Mouse (Mus musculus): ENCODE measurements at regions not wholly inside any gene's neighbourhood (a gene's known extent, or its start where the extent isn't known, plus 50 kb on each side); places are given as distances from the start of the nearest gene placed in this dataset.

DNA sequence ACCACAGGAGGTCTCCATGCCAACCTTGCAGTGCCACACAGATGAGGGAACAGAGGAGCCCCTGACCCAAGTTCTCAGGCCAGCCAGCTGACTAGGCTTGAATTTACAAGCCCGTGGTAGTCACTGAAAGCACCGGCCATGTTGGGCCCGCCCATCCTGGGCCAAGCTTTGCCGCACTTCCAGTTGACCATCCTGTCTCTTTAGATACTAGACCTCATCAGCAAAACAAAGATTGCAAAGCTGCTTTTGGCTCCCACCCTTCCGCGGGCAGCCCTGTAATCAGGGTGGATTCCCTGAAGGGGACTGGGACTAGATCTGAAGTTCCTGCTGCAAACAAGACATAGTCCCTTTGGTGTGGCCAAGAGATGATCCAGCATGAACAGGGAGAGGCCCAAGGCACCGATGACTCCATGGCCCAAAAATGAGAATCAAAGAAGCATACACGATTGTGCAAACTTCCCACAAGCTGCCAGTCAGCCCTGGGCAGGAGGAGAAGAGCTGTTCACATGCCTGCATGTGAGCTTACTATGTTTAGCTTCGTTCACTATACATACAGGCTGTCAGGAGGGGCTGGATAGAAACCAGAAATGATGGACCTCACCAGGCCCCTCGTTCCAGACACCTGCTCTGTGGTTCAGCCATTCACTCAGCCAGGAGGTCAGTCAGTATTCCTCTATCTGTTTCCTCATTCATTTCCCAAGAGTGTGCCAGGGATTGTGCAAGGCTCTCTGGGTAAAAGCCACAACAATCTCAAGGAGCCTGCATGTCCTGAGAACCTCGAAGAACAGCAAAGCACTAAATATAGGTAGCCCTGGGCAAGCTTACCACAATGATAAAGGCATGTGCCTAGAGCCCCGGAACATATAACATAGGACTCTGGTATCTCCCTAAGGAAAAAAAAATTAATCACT, 122.0 kb downstream of the Inhbb start:
- Histone ChIP-seq H3K4me3 (replicated peaks; ENCODE audit: low read length) (no peak overlapping the region), H3K9me3 (ENCODE audit: control insufficient read depth, low read length) (no peaks in the 10 kb centered on the region), H3K9ac (no peak overlapping the region), H3K27ac (no peak overlapping the region), H3K27me3 (ENCODE audit: control insufficient read depth, insufficient read depth, low read length) (no peaks in the 10 kb centered on the region), H3K36me3 (replicated peaks; ENCODE audit: control insufficient read depth, insufficient read depth) (no peaks in the 10 kb centered on the region), H3K4me1 (replicated peaks; ENCODE audit: control insufficient read depth, insufficient read depth, low read length) (no peaks in the 10 kb centered on the region), H3K4me2 (replicated peaks) (no peak overlapping the region)
- 84% methylated on average over 12 of the region's 12 CpGs for WGBS
- ATAC-seq (ENCODE audit: low FRiP score), result no peak
- no peak for DNase-seq (ENCODE audit: low spot score)

DNA sequence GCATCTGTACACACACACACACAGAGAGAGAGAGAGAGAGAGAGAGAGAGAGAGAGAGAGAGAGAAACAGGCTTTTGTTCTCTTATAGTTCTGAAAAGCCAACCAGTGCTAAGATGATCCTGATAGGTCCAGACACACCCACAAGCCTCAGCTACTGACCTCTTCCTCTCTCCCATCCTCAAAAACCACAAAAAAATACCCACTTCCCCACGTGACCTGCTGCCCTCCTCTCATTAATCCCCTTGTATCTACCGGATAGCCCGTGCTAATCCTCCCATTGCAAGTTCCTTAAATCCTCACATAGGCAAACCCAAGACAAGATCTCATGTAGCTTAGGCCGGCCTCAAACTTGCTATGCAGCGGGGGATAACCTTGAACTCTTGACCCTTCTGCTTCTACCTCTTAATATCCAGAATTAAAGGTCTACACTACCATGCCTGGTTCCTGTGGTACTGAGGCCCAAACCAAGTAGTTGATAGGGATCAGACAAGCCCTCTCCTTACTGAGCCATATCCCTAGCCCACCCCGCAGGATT, 123.3 kb downstream of the Inhbb start:
- WGBS, result 80% methylated on average over 6 of the region's 6 CpGs
- H3K4me1 ChIP-seq (replicated peaks; ENCODE audit: control insufficient read depth, insufficient read depth, low read length), result no peaks in the 10 kb centered on the region
- no peak overlapping the region for H3K27ac ChIP-seq
- H3K4me3 ChIP-seq (replicated peaks; ENCODE audit: low read length), result no peak overlapping the region
- no peak overlapping the region for H3K9ac ChIP-seq
- ATAC-seq (ENCODE audit: low FRiP score) (no peak), DNase-seq (ENCODE audit: low spot score) (no peak)
- no peaks in the 10 kb centered on the region for H3K36me3 ChIP-seq (replicated peaks; ENCODE audit: control insufficient read depth, insufficient read depth)
- no peaks in the 10 kb centered on the region for H3K9me3 ChIP-seq (ENCODE audit: control insufficient read depth, low read length)
- H3K27me3 ChIP-seq (ENCODE audit: control insufficient read depth, insufficient read depth, low read length), result no peaks in the 10 kb centered on the region
- H3K4me2 ChIP-seq (replicated peaks), result no peak overlapping the region

DNA sequence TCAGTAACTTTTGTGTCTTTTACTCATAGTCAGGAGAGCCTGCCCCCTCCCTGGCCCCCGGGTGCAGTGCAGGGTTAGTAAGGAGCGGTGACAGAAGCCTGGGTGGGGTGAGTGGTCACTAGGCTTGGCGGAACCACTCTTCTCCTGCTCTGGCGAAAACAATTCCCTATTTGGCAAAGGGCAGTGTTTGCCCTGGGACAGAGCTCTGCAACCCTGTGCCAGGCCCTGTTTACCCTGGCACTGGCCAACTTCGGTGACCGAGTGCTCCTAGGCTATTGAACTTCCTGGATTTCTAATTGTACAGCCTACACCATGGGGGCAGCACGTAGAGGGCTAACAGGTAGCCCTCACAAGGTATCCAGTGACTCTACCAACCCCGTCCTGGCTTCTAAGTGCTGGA, 126.9 kb downstream of the Inhbb start:
- Histone ChIP-seq H3K27me3 (ENCODE audit: control insufficient read depth, insufficient read depth, low read length) (no peaks in the 10 kb centered on the region), H3K4me1 (replicated peaks; ENCODE audit: control insufficient read depth, insufficient read depth, low read length) (no peaks in the 10 kb centered on the region), H3K9me3 (ENCODE audit: control insufficient read depth, low read length) (no peaks in the 10 kb centered on the region), H3K4me3 (replicated peaks; ENCODE audit: low read length) (no peak overlapping the region), H3K36me3 (replicated peaks; ENCODE audit: control insufficient read depth, insufficient read depth) (no peaks in the 10 kb centered on the region), H3K9ac (no peak overlapping the region), H3K4me2 (replicated peaks) (no peak overlapping the region), H3K27ac (no peak overlapping the region)
- WGBS, result 90% methylated on average over 8 of the region's 8 CpGs
- ATAC-seq (ENCODE audit: low FRiP score) (no peak), DNase-seq (ENCODE audit: low spot score) (no peak)

DNA sequence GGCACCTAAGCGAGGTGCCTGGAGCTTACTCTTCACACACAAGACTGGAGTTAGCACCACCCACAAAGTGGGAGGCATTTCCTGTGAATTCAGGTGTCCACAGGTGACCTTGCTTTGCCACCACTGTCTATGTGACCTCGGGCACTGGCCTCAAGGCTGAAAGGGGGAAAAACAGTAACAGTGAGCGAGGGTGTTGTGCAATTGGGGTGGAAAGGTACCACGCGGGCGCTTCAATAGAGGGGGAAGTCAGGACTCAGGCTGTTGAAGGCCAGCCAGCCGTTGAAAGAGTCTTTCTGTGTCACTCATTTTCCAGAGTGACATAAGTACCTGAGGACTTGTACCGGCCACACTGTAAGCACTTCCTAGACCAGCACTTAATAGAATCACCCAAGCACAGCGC, 128.2 kb downstream of the Inhbb start:
- ATAC-seq (ENCODE audit: low FRiP score), result no peak

DNA sequence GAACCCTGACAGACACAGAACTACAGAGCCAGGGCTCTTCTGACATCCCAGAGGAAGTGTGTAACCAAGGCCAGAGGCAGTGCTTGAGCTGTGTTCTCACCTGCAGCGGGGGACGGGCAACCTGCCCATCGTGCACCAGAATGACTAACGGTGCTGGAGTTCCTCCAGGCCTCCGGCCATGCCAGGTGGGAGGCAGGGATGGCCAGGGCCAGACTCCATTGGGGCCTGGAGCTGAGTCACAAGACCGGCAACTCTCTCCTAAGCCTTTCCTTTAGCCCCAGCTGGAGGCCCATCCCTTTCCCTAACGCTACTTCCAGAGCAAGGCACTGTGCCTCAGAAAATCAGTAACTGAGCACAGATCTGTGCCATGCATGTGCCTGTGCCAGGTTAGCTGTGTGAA, 129.8 kb downstream of the Inhbb start:
- DNase-seq (ENCODE audit: low spot score), result no peak
- Histone ChIP-seq H3K27me3 (ENCODE audit: control insufficient read depth, insufficient read depth, low read length) (no peaks in the 10 kb centered on the region), H3K4me3 (replicated peaks; ENCODE audit: low read length) (no peak overlapping the region), H3K27ac (no peak overlapping the region), H3K4me1 (replicated peaks; ENCODE audit: control insufficient read depth, insufficient read depth, low read length) (no peaks in the 10 kb centered on the region), H3K9ac (no peak overlapping the region), H3K36me3 (replicated peaks; ENCODE audit: control insufficient read depth, insufficient read depth) (no peaks in the 10 kb centered on the region), H3K4me2 (replicated peaks) (no peak overlapping the region), H3K9me3 (ENCODE audit: control insufficient read depth, low read length) (no peaks in the 10 kb centered on the region)
- 77% methylated on average over 7 of the region's 7 CpGs for WGBS
- ATAC-seq (ENCODE audit: low FRiP score), result no peak

More for the DNA sequence above, 128.2 kb downstream of the Inhbb start:
- 88% methylated on average over 9 of the region's 9 CpGs for WGBS
- Histone ChIP-seq H3K9ac (no peak overlapping the region), H3K27ac (no peak overlapping the region), H3K36me3 (replicated peaks; ENCODE audit: control insufficient read depth, insufficient read depth) (no peaks in the 10 kb centered on the region), H3K4me3 (replicated peaks; ENCODE audit: low read length) (no peak overlapping the region), H3K4me2 (replicated peaks) (no peak overlapping the region), H3K9me3 (ENCODE audit: control insufficient read depth, low read length) (no peaks in the 10 kb centered on the region), H3K27me3 (ENCODE audit: control insufficient read depth, insufficient read depth, low read length) (no peaks in the 10 kb centered on the region), H3K4me1 (replicated peaks; ENCODE audit: control insufficient read depth, insufficient read depth, low read length) (no peaks in the 10 kb centered on the region)
- no peak for DNase-seq (ENCODE audit: low spot score)

DNA sequence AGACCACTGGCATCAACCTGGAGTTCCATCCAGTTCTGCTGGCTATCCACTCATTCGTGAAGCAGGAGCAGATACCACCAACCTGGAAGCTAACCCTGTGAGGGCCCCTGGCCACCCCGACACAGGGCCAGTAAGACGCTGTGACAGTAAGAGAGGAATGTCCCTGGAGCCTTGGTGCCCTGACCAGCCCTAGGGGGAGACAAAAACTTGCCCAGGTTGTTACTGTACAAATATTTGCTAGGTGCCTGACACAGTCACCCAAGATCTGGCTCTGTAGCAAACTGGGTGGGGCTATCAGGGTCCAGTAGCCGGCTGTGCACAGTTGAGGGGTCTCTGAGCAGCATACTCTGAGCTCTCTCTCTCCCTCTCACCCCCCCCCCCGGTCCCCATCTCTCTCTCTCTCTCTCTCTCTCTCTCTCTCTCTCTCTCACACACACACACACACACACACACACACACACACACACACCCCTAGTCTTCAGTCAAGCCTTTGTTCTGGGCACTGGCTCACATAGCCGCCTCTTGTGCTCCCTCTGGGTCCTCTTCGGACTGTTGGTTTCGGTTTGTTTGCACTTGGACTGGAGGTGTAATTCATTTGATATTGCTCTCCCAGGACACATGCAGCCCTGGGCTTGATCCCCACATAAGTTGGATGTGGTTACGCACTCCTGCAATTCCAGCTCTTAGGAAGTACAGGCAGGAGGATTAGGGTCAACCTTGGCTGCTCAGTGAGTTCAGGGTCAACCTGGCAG, 131.7 kb downstream of the Inhbb start:
- ATAC-seq (ENCODE audit: low FRiP score), result peak; percentile 27; the same call in 1 of the 2 replicates
- 72% methylated on average over 8 of the region's 9 CpGs for WGBS
- Histone ChIP-seq H3K9me3 (ENCODE audit: control insufficient read depth, low read length) (no peaks in the 10 kb centered on the region), H3K4me3 (replicated peaks; ENCODE audit: low read length) (no peak overlapping the region), H3K4me1 (replicated peaks; ENCODE audit: control insufficient read depth, insufficient read depth, low read length) (no peaks in the 10 kb centered on the region), H3K27ac (no peak overlapping the region), H3K4me2 (replicated peaks) (no peak overlapping the region), H3K27me3 (ENCODE audit: control insufficient read depth, insufficient read depth, low read length) (no peaks in the 10 kb centered on the region), H3K9ac (no peak overlapping the region), H3K36me3 (replicated peaks; ENCODE audit: control insufficient read depth, insufficient read depth) (no peaks in the 10 kb centered on the region)
- no peak for DNase-seq (ENCODE audit: low spot score)

DNA sequence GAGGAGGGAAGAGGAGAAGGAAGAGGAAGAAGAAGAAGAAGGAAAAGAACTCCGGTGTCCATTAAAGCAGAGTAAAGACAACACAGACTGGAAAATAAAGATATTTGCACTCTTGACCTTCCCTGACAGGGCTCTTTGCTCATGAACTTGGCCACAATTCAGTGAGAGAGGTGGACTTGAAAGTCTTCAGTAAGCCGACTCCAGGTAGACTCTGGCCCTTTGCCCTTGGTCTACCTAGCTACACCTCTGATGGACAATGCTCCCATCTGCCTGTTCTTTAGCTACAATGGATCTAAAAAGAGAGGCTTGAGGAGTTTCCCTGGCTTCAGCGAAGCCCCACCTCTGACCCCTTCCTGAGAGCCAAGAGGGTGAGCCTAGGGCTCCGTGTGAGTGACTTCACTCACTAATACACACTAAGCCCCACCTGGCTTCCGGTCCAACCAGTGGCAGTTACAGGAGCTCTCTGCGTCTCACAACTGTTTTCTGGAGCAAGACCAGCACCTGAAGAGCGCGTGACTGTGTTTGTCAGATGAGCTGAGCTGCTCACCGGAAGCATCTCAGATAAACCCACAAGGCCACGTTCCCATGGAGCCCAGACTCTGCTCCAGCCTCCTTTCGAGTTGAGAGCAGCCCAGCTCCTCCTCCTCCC, 132.4 kb downstream of the Inhbb start:
- WGBS, result 87% methylated on average over 11 of the region's 11 CpGs
- Histone ChIP-seq H3K36me3 (replicated peaks; ENCODE audit: control insufficient read depth, insufficient read depth) (no peaks in the 10 kb centered on the region), H3K9ac (no peak overlapping the region), H3K27ac (no peak overlapping the region), H3K4me1 (replicated peaks; ENCODE audit: control insufficient read depth, insufficient read depth, low read length) (no peaks in the 10 kb centered on the region), H3K4me3 (replicated peaks; ENCODE audit: low read length) (no peak overlapping the region), H3K27me3 (ENCODE audit: control insufficient read depth, insufficient read depth, low read length) (no peaks in the 10 kb centered on the region), H3K9me3 (ENCODE audit: control insufficient read depth, low read length) (no peaks in the 10 kb centered on the region), H3K4me2 (replicated peaks) (no peak overlapping the region)
- DNase-seq (ENCODE audit: low spot score) (no peak), ATAC-seq (ENCODE audit: low FRiP score) (no peak)

- H3K27me3 ChIP-seq (ENCODE audit: control insufficient read depth, insufficient read depth, low read length), result no peaks in the 10 kb centered on the region
- no peaks in the 10 kb centered on the region for H3K36me3 ChIP-seq (replicated peaks; ENCODE audit: control insufficient read depth, insufficient read depth)
- no peak overlapping the region for H3K9ac ChIP-seq
- H3K4me3 ChIP-seq (replicated peaks; ENCODE audit: low read length), result no peak overlapping the region
- no peak overlapping the region for H3K4me2 ChIP-seq (replicated peaks)
- 97% methylated on average over 1 of the region's 1 CpGs for WGBS
- H3K27ac ChIP-seq, result no peak overlapping the region
- ATAC-seq (ENCODE audit: low FRiP score), result no peak
- no peaks in the 10 kb centered on the region for H3K4me1 ChIP-seq (replicated peaks; ENCODE audit: control insufficient read depth, insufficient read depth, low read length)
- H3K9me3 ChIP-seq (ENCODE audit: control insufficient read depth, low read length), result no peaks in the 10 kb centered on the region
- no peak for DNase-seq (ENCODE audit: low spot score)
Observed at GRCm38 (mm10) chr1:119282416-119282815, 139.6 kb downstream of the Inhbb start.

GRCm38 (mm10) chr1:119279261-119279660, 142.8 kb downstream of the Inhbb start:
- H3K9me3 ChIP-seq (ENCODE audit: control insufficient read depth, low read length), result no peaks in the 10 kb centered on the region
- H3K9ac ChIP-seq, result no peak overlapping the region
- H3K36me3 ChIP-seq (replicated peaks; ENCODE audit: control insufficient read depth, insufficient read depth), result no peaks in the 10 kb centered on the region
- DNase-seq (ENCODE audit: low spot score), result no peak
- ATAC-seq (ENCODE audit: low FRiP score), result no peak
- H3K27ac ChIP-seq, result no peak overlapping the region
- no peaks in the 10 kb centered on the region for H3K27me3 ChIP-seq (ENCODE audit: control insufficient read depth, insufficient read depth, low read length)
- no peak overlapping the region for H3K4me2 ChIP-seq (replicated peaks)
- no peaks in the 10 kb centered on the region for H3K4me1 ChIP-seq (replicated peaks; ENCODE audit: control insufficient read depth, insufficient read depth, low read length)
- WGBS, result 82% methylated on average over 3 of the region's 3 CpGs
- no peak overlapping the region for H3K4me3 ChIP-seq (replicated peaks; ENCODE audit: low read length)

All from hindbrain, embryonic 14.5 days (tissue).